Comparison of ENCODE assay signal across 20 mouse cellular contexts in the genomic region with DNA sequence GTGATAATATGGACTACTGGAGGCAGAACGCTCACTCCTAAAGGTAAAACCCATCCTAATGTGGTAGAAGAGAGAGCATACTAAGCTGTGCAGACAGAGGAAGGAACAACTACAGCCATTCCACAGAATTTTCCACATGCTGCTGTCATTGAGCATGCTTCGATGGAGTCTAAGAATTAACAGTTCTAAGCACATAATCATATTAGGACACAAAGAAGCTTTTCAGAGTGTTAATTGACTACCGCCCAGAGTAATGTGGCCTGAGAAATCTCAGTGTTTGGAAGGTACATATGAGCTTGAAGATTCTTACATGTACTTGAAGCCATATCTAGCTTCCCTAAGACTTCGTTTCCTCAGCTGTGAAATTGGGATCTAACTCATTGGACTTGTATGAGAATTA.
"Had no signal": no experiment of that assay in that cellular context is flagged by ENCODE, and none has a peak within 500 bp of the region (broad histone marks: within the 10 kb centered on the region; RNA-seq: fewer than 3 reads in every experiment).

No protein-coding gene starts in this region.

- ATAC-seq: forebrain, embryonic 13.5 days; forebrain, embryonic 14.5 days; forebrain, embryonic 15.5 days; forebrain, embryonic 16.5 days; forebrain, postnatal 0 days had no signal

- DNase-seq: cerebellum, adult 9-10 months; cerebellum, adult 9-11 months; cerebellum, postnatal 10 days; cerebellum, postnatal 14 days; cerebellum, postnatal 25 days; cerebellum, postnatal 36 days; embryo, embryonic 11 days; forebrain, postnatal 0 days; gastrocnemius, adult 2 months; gastrocnemius, postnatal 10 days; gastrocnemius, postnatal 14 days; gastrocnemius, postnatal 25 days; gastrocnemius, postnatal 36 days; heart, adult 11 months; heart, adult 18-20 months; heart, adult 2 months had no signal
